Mouse (Mus musculus): Measurements from ENCODE around the gene Plxnb2. TPM values are rescaled to one million over a fixed set of nuclear protein-coding genes. Genes with fewer than 3 reads are reported as not detected.
A peak's percentile ranks its signal among the peaks of the same experiment; 100 is the strongest.

Gene Plxnb2
- polyA plus RNA-seq, 2 experiments, result 170 to 212 TPM

DNA sequence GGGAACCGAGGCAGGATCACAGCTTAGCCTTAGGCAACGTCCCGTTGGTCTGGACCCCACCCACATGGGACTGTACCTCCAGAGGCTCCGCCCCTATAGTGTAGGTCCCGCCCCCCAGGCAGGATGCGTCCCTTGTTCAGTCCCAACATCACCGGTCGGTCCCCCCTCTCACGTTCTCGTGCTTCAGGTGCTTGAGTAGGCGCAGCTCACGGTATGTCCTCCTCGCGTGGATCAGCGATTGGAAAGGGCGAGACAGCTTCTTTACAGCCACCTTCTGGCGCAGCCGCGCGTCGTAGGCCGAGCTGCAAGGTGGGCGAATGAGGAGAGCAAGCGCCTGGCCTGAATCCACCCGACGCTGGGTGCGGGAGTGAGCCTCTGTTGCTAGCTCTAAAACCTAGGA lies 34.1 kb downstream of the Plxnb2 start:
- H3K4me2 ChIP-seq (replicated peaks; ENCODE audit: low read depth, low read length, severe bottlenecking), result peak overlapping the region; percentile 57
- peaks cover 24% of the 10 kb centered on the region for H3K4me1 ChIP-seq (ENCODE audit: control insufficient read depth, insufficient read depth, low read length)
- no peak overlapping the region for H3K27ac ChIP-seq (replicated peaks; ENCODE audit: low read depth, low read length)
- no peaks in the 10 kb centered on the region for H3K9me3 ChIP-seq (ENCODE audit: control insufficient read depth, low read length)
- no peaks in the 10 kb centered on the region for H3K36me3 ChIP-seq (ENCODE audit: control insufficient read depth, insufficient read depth, low read length)
- 0% methylated on average over 26 of the region's 27 CpGs for WGBS
- H3K4me3 ChIP-seq (replicated peaks; ENCODE audit: low read length), result peak overlapping the region; percentile 30
- H3K9ac ChIP-seq (ENCODE audit: low read depth, low read length, severe bottlenecking), result peak overlapping the region; percentile 22; the same call in 1 of the 2 replicates
- ATAC-seq (ENCODE audit: low FRiP score, low read depth), result no peak
- peaks cover 28% of the 10 kb centered on the region for H3K27me3 ChIP-seq (ENCODE audit: control insufficient read depth, insufficient read depth, low read length)
- no peak for DNase-seq (ENCODE audit: low spot score)
- TF ChIP-seq POLR2A (IDR thresholded peaks at IDR 0.05; ENCODE audit: borderline replicate concordance, extremely low read depth, insufficient read depth, insufficient read length), result no peak

DNA sequence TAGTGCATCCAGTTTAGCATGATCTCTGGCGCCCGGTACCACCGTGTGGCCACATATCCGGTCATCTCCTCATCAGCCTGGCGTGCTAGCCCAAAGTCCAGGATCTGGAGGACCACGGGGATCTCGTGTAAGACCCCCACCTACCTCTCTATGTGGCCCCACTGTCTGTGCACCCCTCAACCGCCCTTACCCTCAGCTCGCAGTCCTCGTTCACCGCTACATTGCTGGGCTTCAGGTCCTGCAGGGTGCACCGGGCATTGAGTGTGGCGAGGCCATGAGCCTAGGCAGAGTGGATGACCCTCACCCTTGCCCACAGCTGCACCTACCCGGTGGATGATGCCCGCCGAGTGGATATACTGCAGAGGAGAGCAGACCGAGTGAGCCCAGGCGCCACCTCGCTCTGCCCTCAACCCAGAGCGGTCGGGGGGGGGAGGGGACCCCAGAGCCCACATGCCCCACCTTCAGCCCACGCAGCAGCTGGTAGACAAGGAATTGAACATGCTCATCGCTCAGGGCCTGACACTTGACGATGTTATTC lies 34.7 kb downstream of the Plxnb2 start:
- peak overlapping the region; percentile 57; the same call in 1 of the 2 replicates for H3K4me2 ChIP-seq (replicated peaks; ENCODE audit: low read depth, low read length, severe bottlenecking)
- no peak for DNase-seq (ENCODE audit: low spot score)
- ATAC-seq (ENCODE audit: low FRiP score, low read depth), result no peak
- H3K9me3 ChIP-seq (ENCODE audit: control insufficient read depth, low read length), result no peaks in the 10 kb centered on the region
- peaks cover 26% of the 10 kb centered on the region for H3K4me1 ChIP-seq (ENCODE audit: control insufficient read depth, insufficient read depth, low read length)
- no peak overlapping the region; the same call in 1 of the 2 replicates for H3K4me3 ChIP-seq (replicated peaks; ENCODE audit: low read length)
- no peak overlapping the region for H3K27ac ChIP-seq (replicated peaks; ENCODE audit: low read depth, low read length)
- no peak for TF ChIP-seq POLR2A (IDR thresholded peaks at IDR 0.05; ENCODE audit: borderline replicate concordance, extremely low read depth, insufficient read depth, insufficient read length)
- H3K36me3 ChIP-seq (ENCODE audit: control insufficient read depth, insufficient read depth, low read length), result no peaks in the 10 kb centered on the region
- peaks cover 34% of the 10 kb centered on the region for H3K27me3 ChIP-seq (ENCODE audit: control insufficient read depth, insufficient read depth, low read length)
- WGBS, result 74% methylated on average over 24 of the region's 24 CpGs
- H3K9ac ChIP-seq (ENCODE audit: low read depth, low read length, severe bottlenecking), result no peak overlapping the region

DNA sequence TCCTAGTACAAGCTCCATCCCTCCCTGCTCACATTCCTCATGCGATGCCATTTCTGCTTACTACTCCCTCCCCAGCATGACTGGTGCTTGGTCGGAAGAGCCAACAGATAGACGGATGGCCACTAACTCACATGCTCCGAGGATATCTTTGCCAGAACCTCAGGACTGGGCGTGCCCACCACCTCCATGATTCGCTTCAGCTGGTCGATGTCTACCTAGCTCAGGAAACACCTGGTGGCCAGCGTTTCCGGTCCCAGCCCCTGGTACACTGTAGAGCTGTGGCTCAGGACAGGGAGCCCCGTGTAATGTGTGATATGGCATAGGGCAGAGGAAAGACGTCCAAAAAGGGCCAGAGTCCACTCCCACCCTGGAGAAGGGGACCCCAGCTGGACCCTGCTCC lies 35.6 kb downstream of the Plxnb2 start:
- H3K36me3 ChIP-seq (ENCODE audit: control insufficient read depth, insufficient read depth, low read length), result no peaks in the 10 kb centered on the region
- TF ChIP-seq POLR2A (IDR thresholded peaks at IDR 0.05; ENCODE audit: borderline replicate concordance, extremely low read depth, insufficient read depth, insufficient read length), result no peak
- no peak for ATAC-seq (ENCODE audit: low FRiP score, low read depth)
- H3K9ac ChIP-seq (ENCODE audit: low read depth, low read length, severe bottlenecking), result no peak overlapping the region
- H3K4me3 ChIP-seq (replicated peaks; ENCODE audit: low read length), result no peak overlapping the region
- no peak overlapping the region for H3K4me2 ChIP-seq (replicated peaks; ENCODE audit: low read depth, low read length, severe bottlenecking)
- DNase-seq (ENCODE audit: low spot score), result no peak
- peaks cover 33% of the 10 kb centered on the region for H3K4me1 ChIP-seq (ENCODE audit: control insufficient read depth, insufficient read depth, low read length)
- peaks cover 42% of the 10 kb centered on the region for H3K27me3 ChIP-seq (ENCODE audit: control insufficient read depth, insufficient read depth, low read length)
- no peaks in the 10 kb centered on the region for H3K9me3 ChIP-seq (ENCODE audit: control insufficient read depth, low read length)
- H3K27ac ChIP-seq (replicated peaks; ENCODE audit: low read depth, low read length), result no peak overlapping the region
- 86% methylated on average over 11 of the region's 11 CpGs for WGBS

GRCm38 (mm10) chr15:89143134-89143533 lies 37.5 kb downstream of the Plxnb2 start:
- DNase-seq (ENCODE audit: low spot score), result no peak
- no peak for TF ChIP-seq POLR2A (IDR thresholded peaks at IDR 0.05; ENCODE audit: borderline replicate concordance, extremely low read depth, insufficient read depth, insufficient read length)
- no peak for ATAC-seq (ENCODE audit: low FRiP score, low read depth)
- H3K4me3 ChIP-seq (replicated peaks; ENCODE audit: low read length), result no peak overlapping the region
- H3K9me3 ChIP-seq (ENCODE audit: control insufficient read depth, low read length), result no peaks in the 10 kb centered on the region
- H3K4me1 ChIP-seq (ENCODE audit: control insufficient read depth, insufficient read depth, low read length), result peaks cover 28% of the 10 kb centered on the region; the same call in 1 of the 2 replicates
- peaks cover 37% of the 10 kb centered on the region for H3K27me3 ChIP-seq (ENCODE audit: control insufficient read depth, insufficient read depth, low read length)
- no peak overlapping the region for H3K9ac ChIP-seq (ENCODE audit: low read depth, low read length, severe bottlenecking)
- H3K27ac ChIP-seq (replicated peaks; ENCODE audit: low read depth, low read length), result no peak overlapping the region
- WGBS, result 78% methylated on average over 2 of the region's 2 CpGs
- no peak overlapping the region for H3K4me2 ChIP-seq (replicated peaks; ENCODE audit: low read depth, low read length, severe bottlenecking)
- H3K36me3 ChIP-seq (ENCODE audit: control insufficient read depth, insufficient read depth, low read length), result no peaks in the 10 kb centered on the region

- no peak overlapping the region for H3K9ac ChIP-seq (ENCODE audit: low read depth, low read length, severe bottlenecking)
- no peak overlapping the region for H3K27ac ChIP-seq (replicated peaks; ENCODE audit: low read depth, low read length)
- ATAC-seq (ENCODE audit: low FRiP score, low read depth) (no peak), DNase-seq (ENCODE audit: low spot score) (no peak)
- peaks cover 20% of the 10 kb centered on the region; the same call in 1 of the 2 replicates for H3K4me1 ChIP-seq (ENCODE audit: control insufficient read depth, insufficient read depth, low read length)
- peaks cover 26% of the 10 kb centered on the region for H3K27me3 ChIP-seq (ENCODE audit: control insufficient read depth, insufficient read depth, low read length)
- no peaks in the 10 kb centered on the region for H3K9me3 ChIP-seq (ENCODE audit: control insufficient read depth, low read length)
- no peak overlapping the region for H3K4me3 ChIP-seq (replicated peaks; ENCODE audit: low read length)
- H3K36me3 ChIP-seq (ENCODE audit: control insufficient read depth, insufficient read depth, low read length), result no peaks in the 10 kb centered on the region
- H3K4me2 ChIP-seq (replicated peaks; ENCODE audit: low read depth, low read length, severe bottlenecking), result no peak overlapping the region
- TF ChIP-seq POLR2A (IDR thresholded peaks at IDR 0.05; ENCODE audit: borderline replicate concordance, extremely low read depth, insufficient read depth, insufficient read length), result no peak
- 34% methylated on average over 4 of the region's 4 CpGs for WGBS
Measured at GRCm38 (mm10) chr15:89141905-89142304, 38.7 kb downstream of the Plxnb2 start.
